Mouse (Mus musculus) brain, adult 10 weeks (tissue): ENCODE results near the gene Cops7a. TPM values are rescaled to one million over a fixed set of nuclear protein-coding genes. Genes with fewer than 3 reads are reported as not detected.

Experiments used
- polyA plus RNA-seq: library from polyadenylated mRNA; stranded (reverse); fragments of 350-450 nt; fragmentation: Illumina TruSeq; extraction: RNeasy Lipid Tissue Mini Kit (QIAGEN cat#74804); gene quantifications from one replicate; pipeline ENCODE4 v1.2.3, GENCODE M21; 2015; ENCODE audit warnings: low read depth, low replicate concordance

Cops7a gene
- polyA plus RNA-seq = 223 TPM

DNA sequence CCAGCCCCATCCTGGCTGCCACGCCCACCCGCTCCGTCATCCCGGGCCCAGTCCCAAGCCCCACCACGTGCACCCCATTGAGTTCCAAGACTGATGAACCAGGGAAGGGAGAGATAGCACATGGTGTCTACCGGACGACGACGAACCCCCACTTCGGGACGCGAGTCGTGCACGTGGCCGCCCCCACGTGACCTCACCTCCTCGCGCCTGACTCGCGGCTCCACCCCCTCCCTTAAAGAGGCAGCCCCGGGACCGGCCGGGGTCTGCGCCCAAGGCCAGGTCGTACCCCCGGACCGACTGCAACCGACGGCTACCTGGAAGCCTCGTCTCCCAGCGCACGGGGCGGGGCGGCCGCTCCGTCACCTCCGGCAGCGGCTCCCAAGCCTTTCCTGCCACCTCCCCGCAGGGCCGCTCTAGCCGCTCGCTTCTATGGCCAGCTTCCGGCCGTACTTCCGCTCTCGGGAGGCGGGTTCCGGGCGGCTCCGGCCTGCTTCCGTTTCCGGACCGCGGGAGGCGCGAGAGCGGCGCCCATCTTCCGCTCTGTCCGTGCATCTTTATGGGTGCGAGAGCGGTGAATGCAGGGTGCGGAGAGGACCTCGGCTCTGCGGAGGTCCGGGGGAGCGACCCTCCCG lies at the start of gene Cops7a:
Gene Cops7a (minus strand): TSS at position 451 of the 632 bp plus-strand sequence.

DNA sequence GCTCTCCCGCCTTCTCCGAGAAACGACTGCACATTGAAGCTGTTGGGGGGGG lies 43.6 kb upstream of the Cops7a start, which contains the start of gene Zfp384:
Gene Zfp384 (plus strand): TSS at position 17 of the 52 bp plus-strand sequence.

GRCm38 (mm10) chr6:124996551-124997501 lies 31.5 kb upstream of the Cops7a start, which contains the start of gene Pianp:
TSS of gene Pianp (plus strand) at chr6:124996694.

DNA sequence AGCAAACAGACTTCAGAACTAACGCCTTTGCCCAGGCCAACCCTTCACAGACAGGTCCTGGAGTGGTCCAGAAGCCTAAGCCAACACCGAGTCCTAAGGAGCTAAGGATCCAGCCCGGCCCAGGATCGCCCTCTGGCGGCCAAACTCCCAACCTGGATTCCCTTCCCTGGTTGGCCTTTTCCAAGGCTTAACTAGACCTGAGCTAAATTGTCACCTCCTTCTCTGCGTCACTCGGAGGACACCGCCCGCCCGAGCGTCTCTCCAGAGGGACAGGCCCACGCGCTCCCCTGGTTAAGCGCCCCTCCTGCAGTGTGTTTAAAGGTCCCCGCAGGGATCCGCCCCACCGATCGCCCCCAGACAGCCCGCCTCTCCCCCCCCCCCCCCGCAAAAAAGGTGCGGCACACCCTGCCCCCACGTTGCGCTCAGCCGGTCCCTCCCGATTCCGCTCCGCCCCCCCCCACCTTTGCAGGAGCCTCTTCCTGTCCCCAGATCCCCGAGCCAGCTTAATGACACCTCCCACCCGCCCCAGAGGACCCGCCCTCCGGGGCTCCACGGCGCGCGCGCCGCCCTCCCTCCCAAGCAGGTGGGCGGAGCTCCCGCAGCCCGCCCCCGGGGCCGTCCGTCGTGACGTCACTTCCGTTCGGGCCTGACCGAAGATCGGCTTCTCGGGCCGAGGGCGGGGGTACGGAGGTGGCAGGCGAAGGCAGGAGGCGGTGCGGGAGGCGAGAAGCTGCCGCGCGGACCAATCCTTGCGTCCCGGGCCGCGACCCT lies 34.4 kb downstream of the Cops7a start, which contains the start of gene Mlf2:
Gene Mlf2 (plus strand): TSS at position 633 of the 771 bp plus-strand sequence.

GRCm38 (mm10) chr6:124919695-124920317 lies 45.5 kb downstream of the Cops7a start, which contains the start of gene Ptms:
TSS of gene Ptms (minus strand) at chr6:124920103.

GRCm38 (mm10) chr6:124911533-124912218 lies 53.7 kb downstream of the Cops7a start, which contains the start of gene Lag3:
TSS of gene Lag3 (minus strand) at chr6:124911705.

Other genes starting within 250 kb of the Cops7a start
- gene Ptpn6, start 226.8 kb downstream of the Cops7a start, polyA plus RNA-seq = 7.4 TPM
- 262 TPM for gene Grcc10, start 224.2 kb downstream of the Cops7a start, polyA plus RNA-seq
- not detected for gene Gm45234, start 209.5 kb downstream of the Cops7a start, polyA plus RNA-seq
- gene Atn1, start 209.0 kb downstream of the Cops7a start, polyA plus RNA-seq = 71.6 TPM
- gene Eno2, start 195.9 kb downstream of the Cops7a start, polyA plus RNA-seq = 1,006 TPM
- gene Lrrc23, start 185.8 kb downstream of the Cops7a start, polyA plus RNA-seq = 8.6 TPM
- gene Spsb2, start 156.9 kb downstream of the Cops7a start, polyA plus RNA-seq = 3.1 TPM
- 974 TPM for gene Tpi1, start 151.2 kb downstream of the Cops7a start, polyA plus RNA-seq
- gene Usp5, start 136.1 kb downstream of the Cops7a start, polyA plus RNA-seq = 163 TPM
- 1.8 TPM for gene Cdca3, start 136.0 kb downstream of the Cops7a start, polyA plus RNA-seq
- gene Gnb3, start 125.3 kb downstream of the Cops7a start, polyA plus RNA-seq = 0.33 TPM
- gene P3h3, start 107.8 kb downstream of the Cops7a start, polyA plus RNA-seq = 32.1 TPM
- gene Gpr162, start 101.6 kb downstream of the Cops7a start, polyA plus RNA-seq = 147 TPM
- 8.6 TPM for gene Cd4, start 77.3 kb downstream of the Cops7a start, polyA plus RNA-seq
- 5.8 TPM for gene Lag3, start 53.8 kb downstream of the Cops7a start, polyA plus RNA-seq
- 1,005 TPM for gene Ptms, start 45.4 kb downstream of the Cops7a start, polyA plus RNA-seq
- 658 TPM for gene Mlf2, start 34.2 kb downstream of the Cops7a start, polyA plus RNA-seq
- gene Pianp, start 31.2 kb upstream of the Cops7a start, polyA plus RNA-seq = 147 TPM
- 32.4 TPM for gene Zfp384, start 43.6 kb upstream of the Cops7a start, polyA plus RNA-seq
- 59.0 TPM for gene Ing4, start 74.2 kb upstream of the Cops7a start, polyA plus RNA-seq
- 11.1 TPM for gene Acrbp, start 84.2 kb upstream of the Cops7a start, polyA plus RNA-seq
- not detected for gene Lpar5, start 102.4 kb upstream of the Cops7a start, polyA plus RNA-seq
- 73.7 TPM for gene Chd4, start 130.4 kb upstream of the Cops7a start, polyA plus RNA-seq
- 19.9 TPM for gene Nop2, start 166.4 kb upstream of the Cops7a start, polyA plus RNA-seq
- 47.2 TPM for gene Iffo1, start 179.7 kb upstream of the Cops7a start, polyA plus RNA-seq
- 3,136 TPM for gene Gapdh, start 200.9 kb upstream of the Cops7a start, polyA plus RNA-seq
- gene Ncapd2, start 226.2 kb upstream of the Cops7a start, polyA plus RNA-seq = 21.1 TPM
- gene Mrpl51, start 226.3 kb upstream of the Cops7a start, polyA plus RNA-seq = 88.5 TPM